Comparison of ENCODE assay signal across 19 mouse cellular contexts in genomic region chr9:25196746-25197145, GRCm38 (mm10). TPM values are rescaled to one million over a fixed set of nuclear protein-coding genes. Genes with fewer than 3 reads are reported as not detected.
A peak's percentile ranks its signal among the peaks of the same experiment; 100 is the strongest.
DNase-seq lines count a peak whose midpoint lies in the region; ATAC-seq and TF ChIP-seq lines count a peak whose summit lies in the region.
"Had no signal": no experiment of that assay in that cellular context is flagged by ENCODE, and none has a peak within 500 bp of the region (broad histone marks: within the 10 kb centered on the region; RNA-seq: fewer than 3 reads in every experiment).

No protein-coding gene starts in this region.

- dilution Hi-C loops in CH12.LX (cut with MboI; ENCODE audit: extremely low pct_ligation_motif_present, extremely low pct_unique_long_range_greater_than_20kb, low sequenced_read_pairs): no loop called here

- peak; percentile 20; the same call in 1 of the 2 replicates for TF ChIP-seq EP300 in CH12.LX (IDR thresholded peaks at IDR 0.05; ENCODE audit: low read length)

- H3K27me3 ChIP-seq in CH12.LX (replicated peaks): no peaks in the 10 kb centered on the region
- H3K27me3 ChIP-seq in thymus, adult 2 months (ENCODE audit: control insufficient read depth, insufficient read depth, low read length): no peaks in the 10 kb centered on the region
- H3K27me3 ChIP-seq: forebrain, embryonic 15.5 days; hindbrain, embryonic 12.5 days; Patski had no signal

- no peaks in the 10 kb centered on the region for H3K36me3 ChIP-seq in CH12.LX (replicated peaks in 1 of 2; ENCODE audit: control insufficient read depth in 1 of 2, insufficient read depth in 1 of 2, low read length in 1 of 2)
- H3K36me3 ChIP-seq in thymus, adult 2 months (ENCODE audit: control insufficient read depth, insufficient read depth, low read length): no peaks in the 10 kb centered on the region
- H3K36me3 ChIP-seq: forebrain, embryonic 15.5 days; hindbrain, embryonic 12.5 days had no signal

- WGBS in thymus, adult 2 months: 2% methylated on average over 5 of the region's 5 CpGs

- peaks cover 19 to 30% of the 10 kb centered on the region in 2 experiments for H3K4me1 ChIP-seq in CH12.LX (ENCODE audit: control insufficient read depth in 1 of 2, insufficient read depth in 2 of 2)
- peaks cover 16% of the 10 kb centered on the region for H3K4me1 ChIP-seq in thymus, adult 2 months (replicated peaks; ENCODE audit: control insufficient read depth, insufficient read depth, low read length)
- H3K4me1 ChIP-seq: hindbrain, embryonic 12.5 days had no signal

- H3K4me3 ChIP-seq in CH12.LX (replicated peaks in 1 of 3; ENCODE audit: low read depth in 2 of 3, low read length in 2 of 3, poor library complexity in 1 of 3): no peak overlapping the region
- no peak overlapping the region for H3K4me3 ChIP-seq in thymus, adult 2 months (ENCODE audit: control insufficient read depth, insufficient read depth, low read length)
- H3K4me3 ChIP-seq: forebrain, embryonic 15.5 days; gastrocnemius, adult 2 months; heart, adult 2 months; hindbrain, embryonic 12.5 days had no signal

- no peak overlapping the region for H3K9ac ChIP-seq in CH12.LX (ENCODE audit: insufficient read depth, low read depth)
- H3K9ac ChIP-seq: forebrain, embryonic 15.5 days; hindbrain, embryonic 12.5 days; lung, embryonic 14.5 days had no signal

- no peak for TF ChIP-seq POLR2A in CH12.LX (IDR thresholded peaks at IDR 0.05; ENCODE audit: low read depth, low read length)
- no peak for TF ChIP-seq POLR2A in thymus, adult 2 months (IDR thresholded peaks at IDR 0.05; ENCODE audit: control insufficient read depth, extremely low read depth, insufficient read depth, low read length, poor library complexity)

- peak; percentile 73 for ATAC-seq in megakaryocyte, adult 5-6 weeks (ENCODE audit: poor library complexity, severe bottlenecking)
- ATAC-seq: forebrain, embryonic 15.5 days; intestine, embryonic 16.5 days; Patski had no signal

- H3K4me2 ChIP-seq in CH12.LX (ENCODE audit: insufficient read depth, low read depth, poor library complexity, severe bottlenecking): peak overlapping the region; percentile 18
- H3K4me2 ChIP-seq: forebrain, embryonic 15.5 days; hindbrain, embryonic 12.5 days; lung, embryonic 14.5 days had no signal

- no peak for TF ChIP-seq CTCF in CH12.LX (conservative IDR thresholded peaks at IDR 0.05 in 1 of 2, IDR thresholded peaks at IDR 0.05 in 1 of 2; ENCODE audit: low read depth in 2 of 2, low read length in 2 of 2)
- no peak for TF ChIP-seq CTCF in thymus, adult 2 months (IDR thresholded peaks at IDR 0.05; ENCODE audit: borderline replicate concordance, control insufficient read depth, extremely low read depth, insufficient read depth, low read length, poor library complexity)

- H3K9me3 ChIP-seq in CH12.LX (replicated peaks; ENCODE audit: low read length): no peaks in the 10 kb centered on the region
- H3K9me3 ChIP-seq: forebrain, embryonic 15.5 days; hindbrain, embryonic 12.5 days had no signal

- TF ChIP-seq RAD21 in CH12.LX (IDR thresholded peaks at IDR 0.05; ENCODE audit: low read depth, low read length): no peak

- in situ Hi-C loops in CH12.LX (cut with MboI; ENCODE audit: low pct_ligation_motif_present, low pct_unique_long_range_greater_than_20kb, low sequenced_read_pairs): no loop called here

- H3K27ac ChIP-seq in CH12.LX (ENCODE audit: insufficient read depth, low read depth): no peak overlapping the region
- peak overlapping the region; percentile 90 for H3K27ac ChIP-seq in thymus, adult 2 months (ENCODE audit: control insufficient read depth, insufficient read depth, low read length)
- H3K27ac ChIP-seq: forebrain, embryonic 15.5 days; gastrocnemius, adult 2 months; heart, adult 2 months; hindbrain, embryonic 12.5 days had no signal

- H3K79me2 ChIP-seq in CH12.LX (replicated peaks; ENCODE audit: control insufficient read depth, extremely low read depth, insufficient read depth, poor library complexity, severe bottlenecking): no peaks in the 10 kb centered on the region

- peak; percentile 86 for DNase-seq in CD4-positive helper T cell, adult 2 months (ENCODE audit: low read depth, low spot score)
- DNase-seq in CH12.LX (ENCODE audit: extremely low read depth): peak; percentile 49
- peak; percentile 61 for DNase-seq in thymus, adult 2 months
- DNase-seq in cerebellum, adult 9-10 months: no peak
- DNase-seq in testis, postnatal 14 days (ENCODE audit: low spot score): no peak
- no peak for DNase-seq in adrenal gland, adult 8-10 months
- DNase-seq: cerebellum, adult 18-20 months; gastrocnemius, adult 2 months; heart, adult 2 months; kidney, postnatal 10 days; liver; lung, embryonic 14.5 days; right cerebral cortex, adult 18-20 months; spleen, adult 18-20 months had no signal

TF ChIP-seq in CH12.LX, 34 proteins besides CTCF, POLR2A, EP300 and RAD21:
- TF ChIP-seq SIN3A (IDR thresholded peaks at IDR 0.05; ENCODE audit: low read length) (no peak), JUND (conservative IDR thresholded peaks at IDR 0.05; ENCODE audit: low read depth, low read length) (no peak), PAX5 (IDR thresholded peaks at IDR 0.05; ENCODE audit: low read length) (no peak), GABPA (IDR thresholded peaks at IDR 0.05; ENCODE audit: insufficient replicate concordance, low read depth, low read length) (no peak), IRF4 (IDR thresholded peaks at IDR 0.05; ENCODE audit: low read depth, low read length) (peak; percentile 14; the same call in 1 of the 2 replicates), KAT2A (IDR thresholded peaks at IDR 0.05; ENCODE audit: insufficient replicate concordance, low read length) (no peak), USF1 (IDR thresholded peaks at IDR 0.05; ENCODE audit: low read depth, low read length) (peak; percentile 55), BHLHE40 (IDR thresholded peaks at IDR 0.05; ENCODE audit: low read depth, low read length) (peak; percentile 86), USF2 (conservative IDR thresholded peaks at IDR 0.05; ENCODE audit: low read depth, low read length) (peak; percentile 68), NRF1 (IDR thresholded peaks at IDR 0.05; ENCODE audit: low read depth, low read length) (no peak), CHD2 (IDR thresholded peaks at IDR 0.05; ENCODE audit: low read length) (no peak), MEF2A (IDR thresholded peaks at IDR 0.05; ENCODE audit: borderline replicate concordance, low read depth, low read length) (peak; percentile 84), JUN (IDR thresholded peaks at IDR 0.05; ENCODE audit: insufficient read depth, low read depth, low read length) (no peak), MAZ (IDR thresholded peaks at IDR 0.05; ENCODE audit: low read depth, low read length) (no peak)

RNA-seq across cellular contexts. Expression of gene Herpud2, which starts 45.1 kb away (rescaled TPM):
- 3.9 and 4.2 TPM in 2 replicates for total RNA-seq in CH12.LX (2012; rRNA removed)
- total RNA-seq in CH12.LX (2014; rRNA removed): 8.3 and 9.1 TPM in 2 replicates
- polyA plus RNA-seq in CH12.LX (2012; ENCODE audit: insufficient read length, low read depth): 11.9 and 16.2 TPM in 2 replicates
- total RNA-seq in megakaryocyte, adult 5-6 weeks (2015): 47.1 and 54.7 TPM in 2 replicates
- 19.9 and 26.2 TPM in 2 replicates for total RNA-seq in megakaryocyte, adult 5-6 weeks (2017)
- 47.2 and 68.7 TPM in 2 replicates for polyA plus RNA-seq in thymus, adult 2 months (2012; rRNA removed)
- total RNA-seq in adrenal gland, adult 8-10 months (2022): 10 to 100 TPM; 48.3 to 54.6 (median 52.4) TPM

RNA-seq across cellular contexts. Expression of gene Sept7, which starts 55.5 kb away (rescaled TPM):
- total RNA-seq in CH12.LX (2012; rRNA removed): 77.9 and 95.6 TPM in 2 replicates
- total RNA-seq in CH12.LX (2014; rRNA removed): 288 and 331 TPM in 2 replicates
- polyA plus RNA-seq in CH12.LX (2012; ENCODE audit: insufficient read length, low read depth): 161 and 170 TPM in 2 replicates
- total RNA-seq in megakaryocyte, adult 5-6 weeks (2015): 213 and 245 TPM in 2 replicates
- 337 and 347 TPM in 2 replicates for total RNA-seq in megakaryocyte, adult 5-6 weeks (2017)
- 16.0 and 16.2 TPM in 2 replicates for polyA plus RNA-seq in thymus, adult 2 months (2012; rRNA removed)
- total RNA-seq in adrenal gland, adult 8-10 months (2022): 100 to 1,000 TPM in 3 of 4 experiments, 10 to 100 TPM in 1; 98.7 to 122 (median 118) TPM

Comparison
In these comparisons a context has a peak if more than half of its experiments do, and no peak if none do; other contexts are left out.
1. DNase-seq: peak in CD4-positive helper T cell, adult 2 months (single experiment), CH12.LX (single experiment) and thymus, adult 2 months (single experiment); none in cerebellum, adult 9-10 months (single experiment), testis, postnatal 14 days (single experiment) and adrenal gland, adult 8-10 months (single experiment).